Mouse (Mus musculus) right cerebral cortex, adult 18-20 months (tissue): ENCODE data around the gene Wrnip1.
A peak's percentile ranks its signal among the peaks of the same experiment; 100 is the strongest.
"Not testable (repeated sequence)": the region's sequence is repeated elsewhere in the genome, so short reads cannot be mapped to it uniquely, and the experiment has no call there.

Experiments
- DNase-seq: peaks from one replicate; pipeline ENCODE4 v3.0.0; 2022; ENCODE audit warnings: mixed read lengths

Gene Wrnip1

DNA sequence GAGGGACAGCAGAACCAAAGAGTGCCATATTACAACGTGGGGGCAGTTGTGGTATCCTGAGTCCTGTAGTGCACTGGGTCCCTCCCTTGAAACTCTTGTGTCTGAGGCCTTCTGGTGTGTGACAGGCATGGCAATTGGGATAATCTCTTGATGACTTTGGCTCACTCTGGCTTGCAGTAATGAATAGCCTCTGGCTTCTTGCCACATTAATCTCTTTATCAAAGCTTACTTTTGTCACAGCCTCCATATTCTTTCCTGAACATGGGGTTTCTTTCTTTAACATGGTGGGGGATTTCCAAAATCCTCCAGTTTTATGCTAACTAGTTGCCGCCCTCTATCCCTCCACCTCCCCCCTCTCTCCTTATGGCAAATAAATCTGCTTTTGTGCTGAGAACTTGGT, 51.2 kb downstream of the Wrnip1 start:
- no peak for DNase-seq

DNA sequence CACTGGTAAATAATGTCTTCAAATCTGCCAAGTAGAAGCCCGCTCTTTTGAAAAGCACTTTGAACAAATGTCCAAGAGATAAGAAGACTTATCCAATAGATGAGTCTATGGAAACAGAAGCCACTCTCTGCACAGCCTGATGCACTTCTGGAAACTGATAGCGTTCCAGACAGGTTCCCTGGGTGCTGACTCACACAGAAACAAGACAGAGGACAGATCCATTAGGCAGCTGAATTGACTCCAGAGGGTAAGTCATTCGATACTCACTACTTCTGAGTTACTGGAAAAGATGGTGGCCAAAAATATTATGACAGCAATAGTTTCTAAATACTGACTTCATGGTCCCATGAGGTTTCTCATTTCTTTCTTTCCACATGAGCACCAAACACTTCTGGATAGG, 59.0 kb downstream of the Wrnip1 start:
- no peak for DNase-seq

DNA sequence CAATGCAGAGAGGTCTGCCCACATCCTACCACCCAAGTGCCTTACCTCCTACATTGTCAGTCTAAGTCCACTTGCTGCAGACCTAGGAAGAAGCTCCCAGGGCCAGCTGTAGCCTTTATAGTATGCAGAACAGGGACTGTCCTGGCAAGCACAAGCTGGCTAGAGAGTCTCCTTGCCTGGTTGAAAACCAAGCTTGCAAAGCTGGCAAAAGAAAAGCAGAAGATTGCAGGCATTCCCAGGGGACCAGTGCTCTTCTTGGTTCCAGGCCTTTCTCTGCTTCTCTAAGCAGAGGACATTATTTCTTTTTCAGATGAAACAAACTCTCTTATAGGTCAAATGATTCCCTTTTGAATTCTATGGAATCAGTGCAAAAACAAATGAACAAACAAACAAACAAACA, 61.6 kb downstream of the Wrnip1 start:
- DNase-seq = no peak

DNA sequence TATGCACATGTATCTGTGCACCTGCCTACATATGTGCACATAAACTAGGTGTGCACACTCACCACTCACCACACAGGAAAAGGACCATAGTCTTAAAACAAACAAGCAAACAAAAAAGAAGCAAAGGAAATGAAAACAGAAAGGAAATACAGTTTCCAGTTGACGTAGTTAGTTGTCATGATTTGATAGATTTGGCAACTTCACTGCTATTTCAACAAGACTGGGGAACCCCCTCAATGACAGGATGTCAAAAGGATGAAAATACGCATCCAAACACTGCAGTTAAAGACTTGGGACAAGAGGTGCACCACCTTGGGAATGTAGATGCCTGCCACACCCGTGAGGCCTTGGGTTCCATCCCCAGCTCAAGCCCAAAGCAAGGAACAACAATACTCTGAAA, 62.7 kb downstream of the Wrnip1 start:
- not testable (repeated sequence) for DNase-seq

DNA sequence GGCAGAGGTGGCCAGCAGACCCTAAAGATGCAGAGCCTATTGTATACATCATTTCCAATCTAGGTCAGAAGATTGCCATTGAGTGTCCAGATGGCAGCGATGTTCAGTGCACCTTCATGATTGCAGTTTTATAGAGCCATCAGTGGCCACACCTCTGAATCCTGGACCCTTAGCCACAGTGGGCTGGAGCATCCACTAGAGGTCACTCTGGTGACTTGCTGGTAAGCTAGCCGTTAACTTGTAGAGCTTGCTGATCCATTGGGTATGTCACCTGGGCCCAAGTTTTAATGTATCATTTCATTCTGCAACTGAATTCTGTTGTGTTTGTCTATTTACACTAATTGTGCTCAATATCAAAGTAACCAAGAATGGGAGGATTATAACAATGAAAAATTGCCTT, 63.8 kb downstream of the Wrnip1 start:
- DNase-seq = no peak

DNA sequence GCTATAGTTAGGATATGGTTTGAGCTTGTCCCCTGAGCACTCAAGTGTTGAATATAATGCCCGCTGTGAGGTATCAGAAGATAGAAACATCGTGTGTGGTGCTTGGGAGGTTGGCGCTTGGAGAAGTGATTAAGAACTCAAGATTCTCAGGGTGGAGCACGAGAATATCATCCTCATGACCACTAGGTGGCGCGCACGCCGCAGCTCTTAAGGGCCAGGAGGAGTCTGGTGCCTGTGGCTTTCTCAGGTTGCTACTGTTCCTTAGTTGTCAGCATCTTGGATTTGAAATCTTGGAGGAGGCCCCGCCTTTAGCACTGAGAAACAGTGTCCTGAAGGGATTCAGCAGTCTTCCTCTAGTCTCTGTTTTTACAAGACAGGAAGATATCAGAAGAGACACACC, 64.6 kb downstream of the Wrnip1 start:
- peak; percentile 73 for DNase-seq

DNA sequence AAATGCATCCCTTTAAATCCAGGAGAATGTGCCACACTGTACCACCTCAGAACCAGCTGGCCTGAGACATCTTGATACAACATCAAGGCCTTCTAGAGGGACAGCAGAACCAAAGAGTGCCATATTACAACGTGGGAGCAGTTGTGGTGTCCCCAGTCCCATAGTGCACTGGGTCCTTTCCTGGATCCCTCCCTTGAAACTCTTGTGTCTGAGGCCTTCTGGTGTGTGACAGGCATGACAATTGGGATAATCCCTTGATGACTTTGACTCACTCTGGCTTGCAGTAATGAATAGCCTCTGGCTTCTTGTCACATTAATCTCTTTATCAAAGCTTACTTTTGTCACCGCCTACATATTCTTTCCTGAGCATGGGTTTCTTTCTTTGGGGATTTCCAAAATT, 65.2 kb downstream of the Wrnip1 start:
- DNase-seq = no peak

DNA sequence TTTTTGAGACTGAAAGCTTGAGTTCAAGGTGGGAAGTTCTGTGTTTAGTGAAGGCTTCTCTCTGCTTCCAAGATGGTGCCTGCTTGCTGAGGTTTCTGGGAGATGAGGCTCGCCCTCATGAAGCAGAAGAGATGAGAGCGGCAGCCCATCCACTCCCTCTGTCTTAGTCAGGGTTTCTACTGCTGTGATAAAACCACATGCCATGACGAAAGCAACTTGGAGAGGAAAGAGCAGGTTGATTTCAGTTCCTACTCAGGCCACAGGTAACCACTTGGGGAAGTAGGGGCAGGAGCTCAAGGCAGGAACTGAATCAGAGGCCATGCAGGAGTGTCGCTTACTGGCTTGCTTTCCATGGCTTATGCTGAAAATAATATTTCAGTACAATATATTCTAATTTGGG, 66.4 kb downstream of the Wrnip1 start:
- not testable (repeated sequence) for DNase-seq

DNA sequence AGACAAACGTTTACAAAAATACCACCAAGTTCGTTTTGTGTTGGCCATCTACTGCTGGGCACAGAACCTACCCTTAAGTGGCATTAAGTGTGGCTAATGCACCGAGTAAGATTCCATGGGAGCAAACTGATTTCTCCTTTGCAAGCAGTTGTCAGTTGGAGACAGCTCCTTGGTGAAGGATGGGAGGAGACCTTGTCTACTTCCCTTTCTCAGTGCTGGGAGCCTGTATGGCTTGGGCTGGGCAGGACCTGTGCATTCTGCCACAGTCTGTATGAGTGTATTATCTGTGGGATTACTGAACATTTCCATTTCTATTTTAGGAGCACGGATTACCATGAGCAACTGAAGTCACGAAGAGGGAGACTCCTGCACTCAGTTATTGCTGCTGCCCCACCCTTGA, 67.0 kb downstream of the Wrnip1 start:
- no peak for DNase-seq
